Mouse (Mus musculus): Measurements from ENCODE around the gene Olfr97. TPM values are rescaled to one million over a fixed set of nuclear protein-coding genes. Genes with fewer than 3 reads are reported as not detected.
A peak's percentile ranks its signal among the peaks of the same experiment; 100 is the strongest.

The Olfr97 gene
- polyA plus RNA-seq, 1 experiment = not detected

DNA sequence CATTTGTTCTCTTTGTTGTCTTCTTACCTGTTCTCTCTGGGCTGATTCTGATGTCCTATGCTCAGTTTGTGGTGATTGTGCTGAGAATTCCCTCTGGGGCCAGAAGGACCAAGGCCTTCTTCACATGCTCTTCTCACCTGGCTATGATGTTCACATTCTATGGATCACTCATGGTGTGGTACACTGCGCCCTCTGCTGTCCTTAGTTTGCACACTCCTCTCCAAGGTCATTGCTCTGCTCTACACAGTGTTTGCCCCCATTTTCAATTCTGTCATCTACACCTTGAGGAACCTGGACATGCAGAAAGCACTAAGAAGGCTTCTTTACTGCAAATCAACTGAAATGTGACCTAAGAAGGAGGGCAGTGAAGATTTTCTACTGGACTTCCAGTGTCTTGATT, 13.4 kb upstream of the Olfr97 start:
- 14% methylated on average over 1 of the region's 1 CpGs for WGBS
- Histone ChIP-seq H3K27ac (ENCODE audit: insufficient read depth, low read length) (no peak overlapping the region), H3K4me1 (ENCODE audit: control insufficient read depth, insufficient read depth, low read length) (no peaks in the 10 kb centered on the region), H3K27me3 (ENCODE audit: control insufficient read depth, insufficient read depth, low read length) (no peaks in the 10 kb centered on the region), H3K4me3 (replicated peaks; ENCODE audit: insufficient read depth, low read depth, low read length) (no peak overlapping the region)
- no peak for DNase-seq
- TF ChIP-seq CTCF (IDR thresholded peaks at IDR 0.05; ENCODE audit: borderline replicate concordance, insufficient read depth, low read depth, low read length) (peak; percentile 28; the same call in 1 of the 2 replicates), POLR2A (IDR thresholded peaks at IDR 0.05; ENCODE audit: borderline replicate concordance, insufficient read depth, low read length) (no peak)

- Histone ChIP-seq H3K4me1 (ENCODE audit: control insufficient read depth, insufficient read depth, low read length) (no peaks in the 10 kb centered on the region), H3K27me3 (ENCODE audit: control insufficient read depth, insufficient read depth, low read length) (no peaks in the 10 kb centered on the region), H3K27ac (ENCODE audit: insufficient read depth, low read length) (no peak overlapping the region), H3K4me3 (replicated peaks; ENCODE audit: insufficient read depth, low read depth, low read length) (no peak overlapping the region)
- DNase-seq = no peak
- TF ChIP-seq POLR2A (IDR thresholded peaks at IDR 0.05; ENCODE audit: borderline replicate concordance, insufficient read depth, low read length) = no peak
- TF ChIP-seq CTCF (IDR thresholded peaks at IDR 0.05; ENCODE audit: borderline replicate concordance, insufficient read depth, low read depth, low read length) = no peak
These were observed 12.3 kb upstream of the Olfr97 start for GRCm38 (mm10) chr17:37249460-37249859.

- TF ChIP-seq POLR2A (IDR thresholded peaks at IDR 0.05; ENCODE audit: borderline replicate concordance, insufficient read depth, low read length) (no peak), CTCF (IDR thresholded peaks at IDR 0.05; ENCODE audit: borderline replicate concordance, insufficient read depth, low read depth, low read length) (no peak)
- DNase-seq = no peak
- Histone ChIP-seq H3K4me1 (ENCODE audit: control insufficient read depth, insufficient read depth, low read length) (no peaks in the 10 kb centered on the region), H3K27me3 (ENCODE audit: control insufficient read depth, insufficient read depth, low read length) (no peaks in the 10 kb centered on the region), H3K27ac (ENCODE audit: insufficient read depth, low read length) (no peak overlapping the region), H3K4me3 (replicated peaks; ENCODE audit: insufficient read depth, low read depth, low read length) (no peak overlapping the region)
- 27% methylated on average over 5 of the region's 5 CpGs for WGBS
These were observed 9.6 kb upstream of the Olfr97 start for GRCm38 (mm10) chr17:37246715-37247114.

- H3K4me3 ChIP-seq (replicated peaks; ENCODE audit: insufficient read depth, low read depth, low read length) = no peak overlapping the region
- no peaks in the 10 kb centered on the region for H3K4me1 ChIP-seq (ENCODE audit: control insufficient read depth, insufficient read depth, low read length)
- H3K27ac ChIP-seq (ENCODE audit: insufficient read depth, low read length) = no peak overlapping the region
- no peak for DNase-seq
- no peaks in the 10 kb centered on the region for H3K27me3 ChIP-seq (ENCODE audit: control insufficient read depth, insufficient read depth, low read length)
- 56% methylated on average over 3 of the region's 3 CpGs for WGBS
- no peak for TF ChIP-seq CTCF (IDR thresholded peaks at IDR 0.05; ENCODE audit: borderline replicate concordance, insufficient read depth, low read depth, low read length)
- no peak for TF ChIP-seq POLR2A (IDR thresholded peaks at IDR 0.05; ENCODE audit: borderline replicate concordance, insufficient read depth, low read length)
These were observed 5.1 kb upstream of the Olfr97 start for GRCm38 (mm10) chr17:37242198-37242597.

DNA sequence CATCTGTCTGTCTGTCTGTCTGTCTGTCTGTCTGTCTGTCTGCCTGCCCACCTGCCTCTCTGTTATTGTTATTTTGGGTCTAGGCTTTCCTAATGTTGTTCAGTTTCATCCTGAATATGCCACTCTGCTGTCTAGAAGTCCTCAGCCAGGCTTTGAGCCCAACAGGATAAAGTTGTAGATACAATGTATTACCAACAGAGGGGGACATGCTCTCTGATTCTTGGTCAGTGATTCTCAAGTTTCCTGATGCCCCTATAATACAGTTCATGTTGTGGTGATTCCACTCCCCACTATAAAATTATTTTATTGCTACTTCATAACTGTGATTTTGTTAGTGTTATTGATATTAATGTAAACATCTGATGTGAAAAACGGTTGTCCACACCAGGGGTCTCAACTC, 15.3 kb downstream of the Olfr97 start:
- H3K27ac ChIP-seq (ENCODE audit: insufficient read depth, low read length) = no peak overlapping the region
- no peak for DNase-seq
- no peaks in the 10 kb centered on the region for H3K4me1 ChIP-seq (ENCODE audit: control insufficient read depth, insufficient read depth, low read length)
- TF ChIP-seq POLR2A (IDR thresholded peaks at IDR 0.05; ENCODE audit: borderline replicate concordance, insufficient read depth, low read length) = no peak
- TF ChIP-seq CTCF (IDR thresholded peaks at IDR 0.05; ENCODE audit: borderline replicate concordance, insufficient read depth, low read depth, low read length) = no peak
- no peaks in the 10 kb centered on the region for H3K27me3 ChIP-seq (ENCODE audit: control insufficient read depth, insufficient read depth, low read length)
- no peak overlapping the region for H3K4me3 ChIP-seq (replicated peaks; ENCODE audit: insufficient read depth, low read depth, low read length)
- WGBS = 31% methylated on average over 1 of the region's 1 CpGs

GRCm38 (mm10) chr17:37219846-37220245, 17.3 kb downstream of the Olfr97 start, which contains the start of gene Olfr96:
Olfr96 (plus strand) TSS chr17:37220146.
- Histone ChIP-seq H3K4me3 (replicated peaks; ENCODE audit: insufficient read depth, low read depth, low read length) (no peak within 1 kb of the TSS), H3K4me1 (ENCODE audit: control insufficient read depth, insufficient read depth, low read length) (no peaks in the 10 kb centered on the region), H3K27me3 (ENCODE audit: control insufficient read depth, insufficient read depth, low read length) (no peaks in the 10 kb centered on the region), H3K27ac (ENCODE audit: insufficient read depth, low read length) (no peak within 1 kb of the TSS)
- 51% methylated on average over 4 of the region's 4 CpGs for WGBS
- no peak for DNase-seq
- TF ChIP-seq CTCF (IDR thresholded peaks at IDR 0.05; ENCODE audit: borderline replicate concordance, insufficient read depth, low read depth, low read length) (no peak), POLR2A (IDR thresholded peaks at IDR 0.05; ENCODE audit: borderline replicate concordance, insufficient read depth, low read length) (no peak)

- no peak for TF ChIP-seq POLR2A (IDR thresholded peaks at IDR 0.05; ENCODE audit: borderline replicate concordance, insufficient read depth, low read length)
- H3K4me3 ChIP-seq (replicated peaks; ENCODE audit: insufficient read depth, low read depth, low read length) = no peak overlapping the region
- no peaks in the 10 kb centered on the region for H3K4me1 ChIP-seq (ENCODE audit: control insufficient read depth, insufficient read depth, low read length)
- H3K27ac ChIP-seq (ENCODE audit: insufficient read depth, low read length) = no peak overlapping the region
- no peak for DNase-seq
- H3K27me3 ChIP-seq (ENCODE audit: control insufficient read depth, insufficient read depth, low read length) = no peaks in the 10 kb centered on the region
- 61% methylated on average over 3 of the region's 3 CpGs for WGBS
These were observed 18.6 kb downstream of the Olfr97 start for GRCm38 (mm10) chr17:37218486-37218885.

DNA sequence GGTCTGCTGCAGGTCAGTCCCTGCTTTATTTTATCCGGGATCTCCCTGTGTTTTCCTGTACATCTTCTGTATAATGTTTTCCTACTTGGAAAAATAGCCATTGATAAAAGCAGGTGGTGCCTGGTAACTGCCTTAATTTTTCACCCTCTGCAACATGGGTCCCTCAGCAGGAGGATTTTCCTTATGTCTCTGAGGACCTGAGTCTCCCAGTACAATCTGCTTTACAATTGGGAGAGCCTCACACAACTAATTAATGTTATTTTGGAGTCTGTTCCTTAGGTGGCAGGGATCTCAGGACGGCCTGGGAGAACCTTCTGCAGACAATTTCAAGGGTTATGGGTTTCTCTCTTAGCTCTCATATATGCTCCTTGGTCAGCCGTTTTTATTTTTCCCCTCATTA, 24.1 kb downstream of the Olfr97 start, which contains the start of gene Olfr95:
Olfr95 (minus strand) TSS at position 101 of the 400 bp plus-strand sequence.
- TF ChIP-seq CTCF (IDR thresholded peaks at IDR 0.05; ENCODE audit: borderline replicate concordance, insufficient read depth, low read depth, low read length) (no peak), POLR2A (IDR thresholded peaks at IDR 0.05; ENCODE audit: borderline replicate concordance, insufficient read depth, low read length) (no peak)
- Histone ChIP-seq H3K27me3 (ENCODE audit: control insufficient read depth, insufficient read depth, low read length) (no peaks in the 10 kb centered on the region), H3K4me3 (replicated peaks; ENCODE audit: insufficient read depth, low read depth, low read length) (no peak within 1 kb of the TSS), H3K4me1 (ENCODE audit: control insufficient read depth, insufficient read depth, low read length) (0 out of 2 replicates have a peak, but pooled peaks cover 3% of the 10 kb centered on the region), H3K27ac (ENCODE audit: insufficient read depth, low read length) (no peak within 1 kb of the TSS)
- WGBS = 77% methylated on average over 3 of the region's 3 CpGs
- no peak for DNase-seq

Measured in cerebellum, adult 2 months (tissue).